Mouse (Mus musculus): ENCODE results near the gene Slc9a7. TPM values are rescaled to one million over a fixed set of nuclear protein-coding genes. Genes with fewer than 3 reads are reported as not detected.

The Slc9a7 gene
- polyA plus RNA-seq, 1 experiment from 2014 or later = 0.28 TPM

DNA sequence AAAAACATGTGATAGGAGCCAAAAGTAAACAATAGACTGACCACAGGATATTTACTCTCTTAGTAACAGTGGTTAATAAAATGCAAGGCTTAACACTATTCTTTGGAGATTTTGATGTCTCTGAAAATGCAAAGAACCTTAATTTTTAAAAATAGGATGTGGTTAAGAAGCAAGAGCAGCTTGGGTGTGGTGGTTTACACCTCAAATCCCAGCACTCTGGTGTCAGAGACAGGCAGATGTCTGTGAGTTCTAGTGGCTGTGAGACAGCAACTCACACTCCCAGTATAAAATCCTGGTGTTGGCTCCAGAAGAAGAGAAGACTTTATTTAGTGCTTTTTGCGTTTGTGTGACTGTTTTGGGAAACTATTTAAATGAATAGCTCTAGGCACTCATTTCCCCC is 19.6 kb downstream of the Slc9a7 start:
- no peak for ATAC-seq (ENCODE audit: low FRiP score, low TSS enrichment)
- TF ChIP-seq EP300 (optimal IDR thresholded peaks at IDR 0.05) = no peak
- no peak for TF ChIP-seq CTCF (IDR thresholded peaks at IDR 0.05; ENCODE audit: low read depth)
- H3K27ac ChIP-seq (replicated peaks) = no peak overlapping the region
- WGBS = 55% methylated on average over 1 of the region's 1 CpGs
- no peaks in the 10 kb centered on the region for H3K9me3 ChIP-seq (ENCODE audit: control insufficient read depth, low read length)
- no peak overlapping the region for H3K4me2 ChIP-seq (replicated peaks; ENCODE audit: low read depth)
- no peaks in the 10 kb centered on the region for H3K36me3 ChIP-seq (ENCODE audit: control insufficient read depth, insufficient read depth, low read length)
- DNase-seq (ENCODE audit: low spot score) = no peak
- H3K4me3 ChIP-seq (ENCODE audit: low read depth, low read length) = no peak overlapping the region
- H3K4me1 ChIP-seq (replicated peaks; ENCODE audit: control insufficient read depth, insufficient read depth) = no peaks in the 10 kb centered on the region
- H3K9ac ChIP-seq (ENCODE audit: low read length) = no peak overlapping the region
- no peaks in the 10 kb centered on the region for H3K27me3 ChIP-seq (ENCODE audit: control insufficient read depth, insufficient read depth, low read length)

DNA sequence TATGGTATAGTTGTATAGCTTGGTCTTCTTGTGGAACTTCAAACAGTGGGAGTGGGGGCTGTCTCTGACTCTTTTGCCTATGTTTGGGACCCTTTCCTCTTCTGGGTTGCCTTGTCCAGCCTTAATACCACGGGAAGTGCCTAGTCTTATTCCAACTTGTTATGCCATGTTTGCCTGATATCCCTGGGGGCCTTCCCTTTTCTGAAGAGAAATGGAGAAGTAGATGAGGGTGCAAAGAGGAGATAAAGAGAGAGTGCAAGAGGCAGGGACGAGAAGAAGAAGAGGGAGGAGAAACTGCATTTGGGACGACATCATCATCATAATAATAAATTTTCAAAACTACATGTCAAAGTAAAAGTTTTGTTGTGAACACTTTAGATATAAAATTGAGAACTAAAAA is 21.6 kb downstream of the Slc9a7 start:
- TF ChIP-seq EP300 (optimal IDR thresholded peaks at IDR 0.05) (no peak), CTCF (IDR thresholded peaks at IDR 0.05; ENCODE audit: low read depth) (no peak)
- 72% methylated on average over 3 of the region's 3 CpGs for WGBS
- ATAC-seq (ENCODE audit: low FRiP score, low TSS enrichment) = no peak
- no peak for DNase-seq (ENCODE audit: low spot score)
- Histone ChIP-seq H3K27me3 (ENCODE audit: control insufficient read depth, insufficient read depth, low read length) (no peaks in the 10 kb centered on the region), H3K27ac (replicated peaks) (no peak overlapping the region), H3K4me1 (replicated peaks; ENCODE audit: control insufficient read depth, insufficient read depth) (no peaks in the 10 kb centered on the region), H3K9me3 (ENCODE audit: control insufficient read depth, low read length) (no peaks in the 10 kb centered on the region), H3K4me2 (replicated peaks; ENCODE audit: low read depth) (no peak overlapping the region), H3K36me3 (ENCODE audit: control insufficient read depth, insufficient read depth, low read length) (no peaks in the 10 kb centered on the region), H3K4me3 (ENCODE audit: low read depth, low read length) (no peak overlapping the region), H3K9ac (ENCODE audit: low read length) (no peak overlapping the region)

GRCm38 (mm10) chrX:20264370-20264769 is 27.2 kb downstream of the Slc9a7 start:
- DNase-seq (ENCODE audit: low spot score) (no peak), ATAC-seq (ENCODE audit: low FRiP score, low TSS enrichment) (no peak)
- H3K27me3 ChIP-seq (ENCODE audit: control insufficient read depth, insufficient read depth, low read length) = no peaks in the 10 kb centered on the region
- 58% methylated on average over 2 of the region's 2 CpGs for WGBS
- no peak overlapping the region for H3K9ac ChIP-seq (ENCODE audit: low read length)
- no peak overlapping the region for H3K27ac ChIP-seq (replicated peaks)
- TF ChIP-seq CTCF (IDR thresholded peaks at IDR 0.05; ENCODE audit: low read depth) = no peak
- no peak for TF ChIP-seq EP300 (optimal IDR thresholded peaks at IDR 0.05)
- H3K4me3 ChIP-seq (ENCODE audit: low read depth, low read length) = no peak overlapping the region
- no peaks in the 10 kb centered on the region for H3K4me1 ChIP-seq (replicated peaks; ENCODE audit: control insufficient read depth, insufficient read depth)
- no peak overlapping the region for H3K4me2 ChIP-seq (replicated peaks; ENCODE audit: low read depth)
- H3K9me3 ChIP-seq (ENCODE audit: control insufficient read depth, low read length) = no peaks in the 10 kb centered on the region
- H3K36me3 ChIP-seq (ENCODE audit: control insufficient read depth, insufficient read depth, low read length) = no peaks in the 10 kb centered on the region

GRCm38 (mm10) chrX:20228102-20228501 is 63.5 kb downstream of the Slc9a7 start:
- TF ChIP-seq CTCF (IDR thresholded peaks at IDR 0.05; ENCODE audit: low read depth) (no peak), EP300 (optimal IDR thresholded peaks at IDR 0.05) (no peak)
- Histone ChIP-seq H3K9ac (ENCODE audit: low read length) (no peak overlapping the region), H3K4me1 (replicated peaks; ENCODE audit: control insufficient read depth, insufficient read depth) (no peaks in the 10 kb centered on the region), H3K36me3 (ENCODE audit: control insufficient read depth, insufficient read depth, low read length) (no peaks in the 10 kb centered on the region), H3K27ac (replicated peaks) (no peak overlapping the region), H3K4me2 (replicated peaks; ENCODE audit: low read depth) (no peak overlapping the region), H3K27me3 (ENCODE audit: control insufficient read depth, insufficient read depth, low read length) (no peaks in the 10 kb centered on the region), H3K4me3 (ENCODE audit: low read depth, low read length) (no peak overlapping the region), H3K9me3 (ENCODE audit: control insufficient read depth, low read length) (no peaks in the 10 kb centered on the region)
- no peak for DNase-seq (ENCODE audit: low spot score)
- no peak for ATAC-seq (ENCODE audit: low FRiP score, low TSS enrichment)

DNA sequence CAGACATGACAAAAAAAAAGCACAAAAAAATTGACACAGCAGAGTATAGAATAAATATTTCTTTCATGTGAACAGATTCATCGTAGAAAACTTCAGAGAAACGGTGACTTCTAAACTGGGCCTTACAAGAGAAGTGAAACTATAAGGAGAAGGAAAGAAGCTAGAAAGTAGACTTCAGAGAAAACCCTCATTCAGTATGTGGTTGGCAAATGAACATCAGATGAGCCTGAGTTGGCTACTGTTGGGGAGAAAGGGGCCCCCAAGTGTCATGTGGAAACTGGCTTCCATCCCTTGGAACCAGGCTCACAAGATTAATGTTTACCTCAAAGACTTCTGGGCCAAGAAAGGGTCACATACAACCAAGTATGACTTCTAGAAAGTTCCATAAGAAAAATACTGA is 70.1 kb downstream of the Slc9a7 start:
- no peaks in the 10 kb centered on the region for H3K4me1 ChIP-seq (replicated peaks; ENCODE audit: control insufficient read depth, insufficient read depth)
- no peak overlapping the region for H3K4me2 ChIP-seq (replicated peaks; ENCODE audit: low read depth)
- WGBS = 73% methylated on average over 2 of the region's 2 CpGs
- H3K27ac ChIP-seq (replicated peaks) = no peak overlapping the region
- H3K27me3 ChIP-seq (ENCODE audit: control insufficient read depth, insufficient read depth, low read length) = no peaks in the 10 kb centered on the region
- DNase-seq (ENCODE audit: low spot score) (no peak), ATAC-seq (ENCODE audit: low FRiP score, low TSS enrichment) (no peak)
- TF ChIP-seq EP300 (optimal IDR thresholded peaks at IDR 0.05) (no peak), CTCF (IDR thresholded peaks at IDR 0.05; ENCODE audit: low read depth) (no peak)
- H3K36me3 ChIP-seq (ENCODE audit: control insufficient read depth, insufficient read depth, low read length) = no peaks in the 10 kb centered on the region
- no peaks in the 10 kb centered on the region for H3K9me3 ChIP-seq (ENCODE audit: control insufficient read depth, low read length)
- no peak overlapping the region for H3K9ac ChIP-seq (ENCODE audit: low read length)
- no peak overlapping the region for H3K4me3 ChIP-seq (ENCODE audit: low read depth, low read length)

DNA sequence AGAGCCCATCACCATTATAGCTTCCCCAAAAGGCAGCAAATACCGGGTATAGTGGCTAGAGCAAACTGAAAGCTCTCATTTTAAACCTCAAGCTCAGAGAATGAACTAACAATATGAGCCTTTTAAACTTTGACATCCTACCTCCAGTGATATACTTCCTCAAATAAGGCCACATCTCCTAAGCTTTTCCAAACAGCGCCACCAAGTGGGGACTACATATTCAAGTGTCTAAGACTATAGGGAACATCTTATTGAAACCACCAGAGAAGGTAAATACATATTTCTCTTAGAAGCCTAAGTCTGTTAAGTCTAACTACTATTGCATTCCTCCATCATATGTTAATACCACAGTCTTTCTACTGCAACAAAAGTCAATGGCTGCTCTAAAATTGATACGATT is 106.0 kb downstream of the Slc9a7 start:
- WGBS = 65% methylated on average over 3 of the region's 3 CpGs

More for the DNA sequence above, 106.0 kb downstream of the Slc9a7 start:
- no peak overlapping the region for H3K4me3 ChIP-seq (ENCODE audit: low read depth, low read length)
- no peak for TF ChIP-seq EP300 (optimal IDR thresholded peaks at IDR 0.05)
- TF ChIP-seq CTCF (IDR thresholded peaks at IDR 0.05; ENCODE audit: low read depth) = no peak
- ATAC-seq (ENCODE audit: low FRiP score, low TSS enrichment) = no peak
- H3K9me3 ChIP-seq (ENCODE audit: control insufficient read depth, low read length) = no peaks in the 10 kb centered on the region
- no peak overlapping the region for H3K27ac ChIP-seq (replicated peaks)
- no peak overlapping the region for H3K9ac ChIP-seq (ENCODE audit: low read length)
- no peak for DNase-seq (ENCODE audit: low spot score)
- no peaks in the 10 kb centered on the region for H3K27me3 ChIP-seq (ENCODE audit: control insufficient read depth, insufficient read depth, low read length)
- no peak overlapping the region for H3K4me2 ChIP-seq (replicated peaks; ENCODE audit: low read depth)
- H3K36me3 ChIP-seq (ENCODE audit: control insufficient read depth, insufficient read depth, low read length) = no peaks in the 10 kb centered on the region
- no peaks in the 10 kb centered on the region for H3K4me1 ChIP-seq (replicated peaks; ENCODE audit: control insufficient read depth, insufficient read depth)
